Mouse (Mus musculus) 3T3-L1 (cell line): ENCODE data around the gene Hist2h4.
A peak's percentile ranks its signal among the peaks of the same experiment; 100 is the strongest.
"Not testable (repeated sequence)": the region's sequence is repeated elsewhere in the genome, so short reads cannot be mapped to it uniquely, and the experiment has no call there.

Experiments used
- DNase-seq: peaks from one replicate; pipeline ENCODE4 v3.0.0-alpha.2; 2015; ENCODE audit warnings: low read depth, low spot score

Hist2h4 gene

DNA sequence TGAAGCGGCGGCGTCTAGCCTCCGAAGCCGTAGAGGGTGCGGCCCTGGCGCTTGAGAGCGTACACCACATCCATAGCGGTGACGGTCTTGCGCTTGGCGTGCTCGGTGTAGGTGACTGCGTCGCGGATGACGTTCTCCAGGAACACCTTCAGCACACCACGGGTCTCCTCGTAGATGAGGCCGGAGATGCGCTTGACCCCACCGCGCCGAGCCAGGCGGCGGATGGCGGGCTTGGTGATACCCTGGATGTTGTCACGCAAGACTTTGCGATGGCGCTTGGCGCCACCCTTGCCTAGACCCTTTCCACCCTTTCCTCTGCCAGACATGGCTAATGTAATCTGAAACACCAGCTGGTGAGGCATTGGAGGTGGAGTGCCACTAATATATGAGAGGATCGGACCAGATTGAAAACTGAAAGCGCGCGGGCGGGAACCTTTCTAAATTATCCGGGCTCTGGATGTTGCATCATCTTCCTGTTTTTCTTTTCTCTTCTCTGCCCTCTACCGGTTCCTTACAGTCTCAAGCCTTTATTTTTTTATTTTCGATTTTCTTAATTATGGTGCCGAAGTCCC, at the start of gene Hist2h4:
Gene Hist2h4, minus strand, starts transcription at position 333 of the 572 bp plus-strand sequence.
- DNase-seq = peak; percentile 99

GRCm38 (mm10) chr3:96312341-96313098, 49.4 kb upstream of the Hist2h4 start:
- peak; percentile 67 for DNase-seq

GRCm38 (mm10) chr3:96309441-96309840, 46.3 kb upstream of the Hist2h4 start:
- DNase-seq = no peak

DNA sequence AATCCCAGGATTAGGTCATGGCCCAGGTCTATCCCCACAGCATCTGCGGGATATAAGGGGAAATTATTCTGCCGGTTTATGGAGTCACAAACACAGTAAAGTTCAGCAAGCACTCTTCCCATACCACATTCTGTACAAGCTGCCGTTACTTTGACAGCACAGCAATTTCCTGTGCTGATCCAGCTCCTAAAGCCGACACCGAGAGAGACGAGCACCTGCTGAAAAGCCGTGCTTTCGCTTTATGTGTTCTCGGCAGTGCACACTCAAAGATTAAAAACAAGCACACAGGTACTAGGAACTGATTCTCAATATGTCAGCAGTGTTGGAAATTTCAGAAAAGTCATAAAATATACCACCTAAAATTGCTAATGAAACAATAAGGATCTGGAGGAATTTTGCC, 43.4 kb upstream of the Hist2h4 start:
- DNase-seq = no peak

DNA sequence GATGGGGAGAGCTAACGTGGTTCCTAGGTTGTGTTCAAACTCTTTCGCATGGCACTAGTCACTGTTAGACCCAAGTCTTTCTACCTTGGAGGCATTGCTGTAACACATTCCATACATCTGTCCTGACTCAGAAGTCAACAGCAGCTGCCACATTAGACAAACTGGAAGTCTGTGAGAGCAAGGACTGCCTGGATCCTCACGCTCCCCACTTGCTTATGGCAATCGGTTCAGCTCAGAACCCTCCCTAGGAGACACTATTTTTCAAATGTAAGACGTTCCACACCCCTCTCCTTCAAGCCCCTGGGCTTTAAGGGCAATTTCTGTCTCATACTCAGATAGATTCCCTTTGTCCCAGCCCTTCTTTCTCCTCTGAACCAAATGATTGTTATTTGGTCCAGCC, 39.0 kb upstream of the Hist2h4 start:
- DNase-seq = no peak

DNA sequence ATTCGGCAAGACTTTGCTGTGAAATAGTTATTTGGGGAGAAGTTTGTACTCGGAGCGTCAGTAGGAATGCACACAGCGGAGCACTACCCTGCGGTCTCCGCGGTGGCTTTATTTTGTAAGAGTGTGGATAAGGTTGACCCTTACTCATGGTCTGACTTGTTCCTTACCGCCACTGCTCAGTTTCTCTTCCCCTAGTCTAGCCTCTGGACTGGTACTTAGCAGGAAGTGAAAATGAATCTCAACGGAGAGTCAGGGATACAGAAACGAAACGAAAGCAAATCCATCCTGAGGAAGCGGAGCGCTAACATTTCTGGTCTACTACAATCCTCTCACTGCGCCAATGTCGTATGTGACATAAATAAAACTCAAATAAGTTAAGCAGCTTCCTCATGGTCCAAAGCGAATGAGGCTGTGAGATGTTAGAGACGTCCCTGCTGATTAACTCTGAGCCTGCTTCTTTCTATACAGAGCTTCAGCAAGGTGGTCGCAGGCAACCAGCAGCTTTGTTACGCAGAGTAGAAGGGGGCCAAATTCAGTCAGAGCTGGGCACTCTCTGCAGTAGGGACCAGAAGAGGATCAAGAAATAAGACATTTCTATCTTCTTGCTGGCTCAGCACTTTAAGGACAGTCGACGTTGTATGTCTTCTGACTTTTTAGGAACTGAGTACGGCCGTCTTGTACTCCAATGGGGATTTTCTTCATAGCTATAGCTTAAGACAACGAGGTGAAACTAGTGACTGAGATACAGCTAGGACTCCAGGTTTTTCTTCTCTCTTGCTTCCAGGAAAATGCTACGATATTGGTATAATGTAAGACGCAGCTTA, 37.8 kb upstream of the Hist2h4 start:
- DNase-seq = no peak

DNA sequence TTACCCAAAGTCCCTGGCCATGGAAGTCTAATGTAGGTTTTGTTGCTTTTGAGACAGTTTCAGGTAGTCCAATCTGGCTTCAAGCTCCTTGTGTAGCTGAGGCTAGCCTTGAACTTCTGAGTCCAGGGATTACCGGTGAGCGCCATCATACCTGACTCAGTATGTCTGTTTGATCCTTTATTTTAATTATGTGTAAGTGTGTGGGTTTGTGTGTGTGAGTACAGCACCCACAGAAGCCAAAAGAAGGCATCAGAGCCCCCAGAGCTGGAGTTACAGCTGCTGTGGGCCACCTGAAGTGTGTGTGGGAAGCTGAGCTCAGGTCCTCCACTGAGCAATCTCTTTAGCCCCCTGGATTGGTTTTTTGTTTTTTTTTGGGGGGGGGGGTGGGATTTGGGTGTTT, 36.5 kb upstream of the Hist2h4 start:
- no peak for DNase-seq

GRCm38 (mm10) chr3:96298360-96298759, 35.2 kb upstream of the Hist2h4 start:
- DNase-seq = no peak

- DNase-seq = no peak
Measured at GRCm38 (mm10) chr3:96293787-96294186, 30.7 kb upstream of the Hist2h4 start, which contains the start of gene Fcgr1. Fcgr1 (minus strand) TSS chr3:96293969.

DNA sequence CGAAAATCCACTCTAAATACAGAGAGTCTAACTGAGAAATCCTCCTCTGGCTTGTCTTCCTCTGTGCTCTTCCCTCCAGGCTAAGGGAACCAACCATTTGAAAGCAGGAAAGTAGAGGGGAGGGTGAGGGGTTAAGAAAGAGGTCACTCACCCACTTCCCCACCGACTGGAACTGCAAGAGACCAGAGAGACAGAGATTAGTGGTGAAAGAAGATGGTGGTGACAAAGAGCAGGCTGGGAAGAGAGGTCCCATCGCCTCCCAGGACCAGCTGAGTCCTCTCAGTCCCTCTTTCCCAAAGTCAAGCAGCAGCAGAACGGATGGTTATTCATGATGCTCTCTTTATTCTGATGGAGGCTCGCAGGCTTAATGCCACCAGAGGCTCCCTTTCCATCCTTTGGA, 30.3 kb upstream of the Hist2h4 start:
- DNase-seq = no peak

DNA sequence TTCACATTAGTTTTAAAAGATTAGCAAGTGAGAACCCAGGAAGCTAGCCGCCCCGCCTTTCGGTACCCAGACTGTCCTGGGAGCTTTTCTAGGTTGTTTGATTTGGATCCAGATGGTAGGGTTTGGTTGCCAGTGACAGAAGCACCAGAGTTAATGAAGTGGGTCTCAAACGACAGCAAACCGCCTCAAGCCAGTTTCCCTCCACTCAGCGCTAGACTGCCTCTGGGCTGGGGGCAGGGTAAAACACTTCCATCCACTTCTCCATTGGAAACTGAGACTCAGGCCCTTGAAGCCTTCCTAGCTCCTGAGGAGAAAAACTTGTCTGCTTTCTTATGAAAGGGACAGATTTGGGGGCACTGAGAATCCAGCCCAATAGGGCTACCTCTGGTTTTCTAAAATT, 29.5 kb upstream of the Hist2h4 start:
- DNase-seq = no peak

DNA sequence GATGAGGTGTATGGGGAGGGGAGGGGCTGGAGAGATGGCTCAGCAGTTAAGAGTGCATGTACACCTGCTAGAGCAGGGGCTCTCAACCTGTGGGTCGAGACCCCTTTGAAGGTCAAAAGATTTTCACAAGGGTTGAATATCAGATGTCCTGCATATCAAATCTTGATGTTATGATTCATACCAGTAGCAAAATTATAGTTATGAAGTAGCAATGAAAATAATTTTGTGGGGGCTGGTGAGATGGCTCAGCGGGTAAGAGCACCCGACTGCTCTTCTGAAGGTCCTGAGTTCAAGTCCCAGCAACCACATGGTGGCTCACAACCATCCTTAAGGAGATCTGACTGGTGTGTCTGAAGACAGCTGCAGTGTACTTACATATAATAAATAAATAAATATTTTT, 27.6 kb upstream of the Hist2h4 start:
- DNase-seq = not testable (repeated sequence)

- no peak for DNase-seq
Measured at GRCm38 (mm10) chr3:96289201-96289600, 26.1 kb upstream of the Hist2h4 start.

GRCm38 (mm10) chr3:96287334-96287733, 24.2 kb upstream of the Hist2h4 start:
- not testable (repeated sequence) for DNase-seq

- peak; percentile 56 for DNase-seq
Measured at GRCm38 (mm10) chr3:96284457-96284856, 21.3 kb upstream of the Hist2h4 start.

DNA sequence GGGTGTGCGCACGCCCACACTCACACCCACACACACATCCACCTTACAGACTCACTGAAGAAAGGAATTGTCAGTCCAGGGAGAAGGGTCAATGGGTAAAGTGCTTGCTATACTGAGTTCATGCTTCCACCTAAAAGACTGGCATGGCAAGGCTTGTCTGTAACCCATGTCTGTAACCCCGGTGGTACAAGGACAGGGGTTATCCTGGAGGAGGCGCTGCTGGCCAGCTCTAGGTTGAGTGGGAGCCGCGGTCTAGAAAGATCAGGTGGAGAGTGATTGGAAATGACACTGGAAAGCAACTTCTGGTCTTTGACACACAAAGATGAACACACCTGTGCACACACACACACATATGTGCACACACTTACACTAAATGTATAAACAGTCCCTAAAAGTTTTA, 17.5 kb upstream of the Hist2h4 start:
- no peak for DNase-seq

DNA sequence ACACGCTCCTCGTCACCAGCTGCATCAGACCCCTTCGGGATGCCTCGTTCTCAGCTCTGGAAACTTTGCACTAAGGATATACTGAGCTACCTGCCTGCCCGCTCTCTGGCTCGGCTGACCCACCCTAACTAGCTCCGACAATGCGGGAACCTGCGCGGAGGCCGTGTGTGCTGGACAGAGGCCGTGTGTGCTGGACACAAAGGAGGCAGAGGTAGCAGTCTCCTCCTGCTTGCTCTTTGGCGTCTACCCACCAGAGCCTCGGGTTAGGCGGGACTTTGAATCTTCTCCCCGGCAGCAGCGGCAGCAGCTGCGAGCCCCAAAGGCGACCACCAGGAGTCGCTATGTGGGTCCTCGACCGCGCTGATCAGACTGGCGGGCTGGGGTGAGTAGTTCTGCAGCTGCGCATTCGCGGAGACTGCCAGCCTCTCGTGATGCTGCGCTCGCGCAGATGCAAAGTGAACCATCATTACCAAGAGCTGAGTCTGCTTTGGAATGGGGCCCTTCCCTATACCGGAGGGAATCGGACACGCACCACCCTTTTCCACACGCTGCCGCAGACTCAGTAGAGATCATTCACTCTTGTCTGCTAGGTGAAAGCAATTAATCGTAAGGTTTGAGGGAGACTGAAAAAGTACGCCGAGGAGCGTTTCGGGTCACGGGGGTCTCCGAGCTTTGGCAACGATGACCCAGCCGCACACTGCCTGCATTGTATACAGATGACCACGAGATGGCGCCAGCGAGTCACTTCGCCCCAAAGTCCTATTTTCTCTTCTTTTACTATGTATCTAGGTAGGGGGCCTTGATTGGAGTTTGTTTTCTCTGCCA, 14.9 kb upstream of the Hist2h4 start:
- peak; percentile 94 for DNase-seq

GRCm38 (mm10) chr3:96277428-96277799, 14.3 kb upstream of the Hist2h4 start:
- peak; percentile 43 for DNase-seq

- DNase-seq = peak; percentile 80
Measured at GRCm38 (mm10) chr3:96273591-96274465, 10.7 kb upstream of the Hist2h4 start.
